Mouse (Mus musculus) neural tube, embryonic 13.5 days (tissue): ENCODE data around the gene Slc6a20a. TPM values are rescaled to one million over a fixed set of nuclear protein-coding genes. Genes with fewer than 3 reads are reported as not detected.

Experiments used
- polyA plus RNA-seq: library from polyadenylated mRNA; unstranded; fragments of >200 nt; fragmentation: Nextera tagmentation; extraction: Ambion mirVana; gene quantifications from 2 replicates; pipeline ENCODE4 v1.2.1, GENCODE M21; 2015

Slc6a20a gene
- polyA plus RNA-seq, 1 experiment from 2014 or later = 2.4 TPM

Other genes starting within 250 kb of the Slc6a20a start
- gene Limd1, start 200.2 kb downstream of the Slc6a20a start, polyA plus RNA-seq = 16.2 and 20.0 TPM in 2 replicates
- 50.2 and 57.9 TPM in 2 replicates for gene Sacm1l, start 149.1 kb downstream of the Slc6a20a start, polyA plus RNA-seq
- gene Slc6a20b, start 46.3 kb downstream of the Slc6a20a start, polyA plus RNA-seq = 0.32 and 0.43 TPM in 2 replicates
- gene Ccr9, start 446 bp downstream of the Slc6a20a start, polyA plus RNA-seq = 0.32 and 0.37 TPM in 2 replicates
- 55.4 and 57.0 TPM in 2 replicates for gene Lztfl1, start 38.8 kb upstream of the Slc6a20a start, polyA plus RNA-seq
- gene Cxcr6, start 127.6 kb upstream of the Slc6a20a start, polyA plus RNA-seq = 0.20 TPM in 1 of 2 replicates, not detected in the other
- gene Fyco1, start 173.0 kb upstream of the Slc6a20a start, polyA plus RNA-seq = 9.4 and 9.6 TPM in 2 replicates
- gene Xcr1, start 183.1 kb upstream of the Slc6a20a start, polyA plus RNA-seq = 0.04 TPM in 1 of 2 replicates, not detected in the other